Mouse (Mus musculus) embryonic facial prominence, embryonic 13.5 days (tissue): ENCODE results near the gene Ypel4. TPM values are rescaled to one million over a fixed set of nuclear protein-coding genes. Genes with fewer than 3 reads are reported as not detected.
A peak's percentile ranks its signal among the peaks of the same experiment; 100 is the strongest.

Source experiments
- ATAC-seq: fragments of 200-750 bp; cut with Nextera tagmentation; 2 replicates; pipeline ENCODE4 v1.8.0; 2017; ENCODE audit warnings: low read depth; ENCODE audit not compliant: insufficient number of reproducible peaks, insufficient read depth, low FRiP score, low TSS enrichment
- H3K27ac ChIP-seq: fragments of 300-500 bp; sonication (generic); 2 replicates; pipeline ENCODE4 v1.5.1; 2015; ENCODE audit warnings: moderate library complexity, mild to moderate bottlenecking, inconsistent platforms
- H3K27me3 ChIP-seq: fragments of 300-500 bp; sonication (generic); 2 replicates; pipeline ENCODE4 v1.6.1; 2015; ENCODE audit warnings: mild to moderate bottlenecking, inconsistent platforms
- H3K36me3 ChIP-seq: fragments of 300-500 bp; sonication (generic); 2 replicates; pipeline ENCODE4 v1.6.1; 2015; ENCODE audit warnings: mild to moderate bottlenecking, inconsistent platforms
- H3K4me1 ChIP-seq: fragments of 300-500 bp; sonication (generic); 2 replicates; pipeline ENCODE4 v1.6.1; 2015; ENCODE audit warnings: inconsistent platforms
- H3K4me2 ChIP-seq: fragments of 300-500 bp; sonication (generic); 2 replicates; pipeline ENCODE4 v1.6.1; 2015; ENCODE audit warnings: moderate library complexity, mild to moderate bottlenecking, inconsistent platforms
- H3K4me3 ChIP-seq: fragments of 300-500 bp; sonication (generic); 2 replicates; pipeline ENCODE4 v1.5.1; 2015; ENCODE audit warnings: mild to moderate bottlenecking, inconsistent platforms
- H3K9ac ChIP-seq: fragments of 300-500 bp; sonication (generic); 2 replicates; pipeline ENCODE4 v1.6.1; 2015; ENCODE audit warnings: mild to moderate bottlenecking, inconsistent platforms
- H3K9me3 ChIP-seq: fragments of 300-500 bp; sonication (generic); 2 replicates; pipeline ENCODE4 v1.6.1; 2016; ENCODE audit warnings: inconsistent platforms
- WGBS: fragments of 180-500 bp; shearing (Covaris S2); methylation state at CpG from one replicate; pipeline ENCODE4 v1.1.7; 2015; ENCODE audit warnings: mixed read lengths; 5-methylcytosine and 5-hydroxymethylcytosine counted together
- polyA plus RNA-seq: library from polyadenylated mRNA; unstranded; fragments of >200 nt; fragmentation: Nextera tagmentation; extraction: Ambion mirVana; gene quantifications from 2 replicates; pipeline ENCODE4 v1.2.1, GENCODE M21; 2015

Gene Ypel4
- polyA plus RNA-seq, 1 experiment from 2014 or later = 9.8 TPM

GRCm38 (mm10) chr2:84742451-84743283, 8.8 kb downstream of the Ypel4 start:
- Histone ChIP-seq H3K9me3 (no peaks in the 10 kb centered on the region), H3K27ac (peak overlapping the region; percentile 99), H3K4me2 (peak overlapping the region; percentile 92), H3K27me3 (no peaks in the 10 kb centered on the region), H3K36me3 (peaks cover 18% of the 10 kb centered on the region), H3K9ac (peak overlapping the region; percentile 99), H3K4me1 (peaks cover 56% of the 10 kb centered on the region), H3K4me3 (peak overlapping the region; percentile 86)
- 0% methylated on average over 26 of the region's 26 CpGs for WGBS
- ATAC-seq = peak; percentile 77

GRCm38 (mm10) chr2:84743561-84743960, 9.7 kb downstream of the Ypel4 start, which contains the start of gene Gm19426:
Gene Gm19426, minus strand, starts transcription at chr2:84743655.
- H3K4me1 ChIP-seq = peaks cover 47% of the 10 kb centered on the region
- H3K4me2 ChIP-seq = peak within 1 kb of the TSS; percentile 92
- peak; percentile 89 for ATAC-seq
- H3K9me3 ChIP-seq = no peaks in the 10 kb centered on the region
- H3K27ac ChIP-seq = peak within 1 kb of the TSS; percentile 99
- H3K36me3 ChIP-seq = peaks cover 18% of the 10 kb centered on the region
- H3K4me3 ChIP-seq = peak within 1 kb of the TSS; percentile 86
- under 1% methylated on average over 25 of the region's 25 CpGs for WGBS
- H3K27me3 ChIP-seq = no peaks in the 10 kb centered on the region
- H3K9ac ChIP-seq = peak within 1 kb of the TSS; percentile 99

- Histone ChIP-seq H3K27me3 (no peaks in the 10 kb centered on the region), H3K9me3 (no peaks in the 10 kb centered on the region), H3K9ac (peak overlapping the region; percentile 67), H3K4me1 (peaks cover 41% of the 10 kb centered on the region), H3K27ac (peak overlapping the region; percentile 99), H3K4me2 (peak overlapping the region; percentile 92), H3K36me3 (peaks cover 18% of the 10 kb centered on the region), H3K4me3 (peak overlapping the region; percentile 86)
- ATAC-seq = no peak
- under 1% methylated on average over 10 of the region's 10 CpGs for WGBS
Measured at GRCm38 (mm10) chr2:84744126-84744525, 10.3 kb downstream of the Ypel4 start.

- 78% methylated on average over 6 of the region's 6 CpGs for WGBS
- no peaks in the 10 kb centered on the region for H3K9me3 ChIP-seq
- no peak overlapping the region for H3K4me2 ChIP-seq
- H3K9ac ChIP-seq = no peak overlapping the region
- no peaks in the 10 kb centered on the region for H3K4me1 ChIP-seq
- ATAC-seq = no peak
- H3K27me3 ChIP-seq = no peaks in the 10 kb centered on the region
- no peak overlapping the region for H3K4me3 ChIP-seq
- no peaks in the 10 kb centered on the region for H3K36me3 ChIP-seq
- no peak overlapping the region for H3K27ac ChIP-seq
Measured at GRCm38 (mm10) chr2:84750115-84750514, 16.3 kb downstream of the Ypel4 start.

GRCm38 (mm10) chr2:84756245-84756644, 22.4 kb downstream of the Ypel4 start:
- Histone ChIP-seq H3K4me3 (no peak overlapping the region), H3K27me3 (no peaks in the 10 kb centered on the region), H3K36me3 (no peaks in the 10 kb centered on the region), H3K9me3 (no peaks in the 10 kb centered on the region), H3K4me2 (no peak overlapping the region), H3K9ac (no peak overlapping the region), H3K4me1 (no peaks in the 10 kb centered on the region), H3K27ac (no peak overlapping the region)
- ATAC-seq = no peak
- WGBS = 64% methylated on average over 5 of the region's 5 CpGs

GRCm38 (mm10) chr2:84757026-84757682, 23.3 kb downstream of the Ypel4 start:
- Histone ChIP-seq H3K4me3 (no peak overlapping the region), H3K9me3 (no peaks in the 10 kb centered on the region), H3K27ac (no peak overlapping the region), H3K36me3 (no peaks in the 10 kb centered on the region), H3K9ac (no peak overlapping the region), H3K4me1 (no peaks in the 10 kb centered on the region), H3K4me2 (no peak overlapping the region), H3K27me3 (no peaks in the 10 kb centered on the region)
- no peak for ATAC-seq
- WGBS = 60% methylated on average over 7 of the region's 7 CpGs

- Histone ChIP-seq H3K4me3 (no peak overlapping the region), H3K4me1 (no peaks in the 10 kb centered on the region), H3K27me3 (no peaks in the 10 kb centered on the region), H3K9me3 (no peaks in the 10 kb centered on the region), H3K27ac (no peak overlapping the region), H3K9ac (no peak overlapping the region), H3K36me3 (no peaks in the 10 kb centered on the region), H3K4me2 (no peak overlapping the region)
- 4% methylated on average over 2 of the region's 2 CpGs for WGBS
- ATAC-seq = no peak
Measured at GRCm38 (mm10) chr2:84758542-84759127, 24.8 kb downstream of the Ypel4 start.

GRCm38 (mm10) chr2:84760777-84761176, 26.9 kb downstream of the Ypel4 start:
- Histone ChIP-seq H3K9ac (0 out of 2 replicates have a peak overlapping the region, but pooled peaks have one; percentile 27), H3K4me3 (no peak overlapping the region), H3K27me3 (no peaks in the 10 kb centered on the region), H3K36me3 (no peaks in the 10 kb centered on the region), H3K4me2 (no peak overlapping the region), H3K4me1 (no peaks in the 10 kb centered on the region), H3K9me3 (no peaks in the 10 kb centered on the region), H3K27ac (no peak overlapping the region)
- WGBS = 57% methylated on average over 8 of the region's 8 CpGs
- no peak for ATAC-seq

GRCm38 (mm10) chr2:84761309-84761708, 27.5 kb downstream of the Ypel4 start:
- Histone ChIP-seq H3K4me1 (no peaks in the 10 kb centered on the region), H3K27me3 (no peaks in the 10 kb centered on the region), H3K9me3 (no peaks in the 10 kb centered on the region), H3K4me2 (no peak overlapping the region), H3K27ac (no peak overlapping the region), H3K4me3 (no peak overlapping the region), H3K9ac (no peak overlapping the region), H3K36me3 (no peaks in the 10 kb centered on the region)
- ATAC-seq = no peak
- 84% methylated on average over 3 of the region's 3 CpGs for WGBS

- Histone ChIP-seq H3K27ac (no peak overlapping the region), H3K4me1 (no peaks in the 10 kb centered on the region), H3K9me3 (no peaks in the 10 kb centered on the region), H3K27me3 (no peaks in the 10 kb centered on the region), H3K4me2 (no peak overlapping the region), H3K9ac (no peak overlapping the region), H3K4me3 (no peak overlapping the region), H3K36me3 (no peaks in the 10 kb centered on the region)
- WGBS = 80% methylated on average over 1 of the region's 1 CpGs
- no peak for ATAC-seq
Measured at GRCm38 (mm10) chr2:84761840-84762239, 28.0 kb downstream of the Ypel4 start.

GRCm38 (mm10) chr2:84762295-84762694, 28.4 kb downstream of the Ypel4 start:
- WGBS = 36% methylated on average over 4 of the region's 4 CpGs
- Histone ChIP-seq H3K4me1 (no peaks in the 10 kb centered on the region), H3K36me3 (no peaks in the 10 kb centered on the region)

More at GRCm38 (mm10) chr2:84762295-84762694, 28.4 kb downstream of the Ypel4 start:
- no peak for ATAC-seq
- H3K4me3 ChIP-seq = no peak overlapping the region
- H3K9ac ChIP-seq = no peak overlapping the region
- H3K27ac ChIP-seq = no peak overlapping the region
- H3K4me2 ChIP-seq = no peak overlapping the region
- no peaks in the 10 kb centered on the region for H3K27me3 ChIP-seq
- H3K9me3 ChIP-seq = no peaks in the 10 kb centered on the region
